Mouse (Mus musculus): Measurements from ENCODE around the gene Sprr4. TPM values are rescaled to one million over a fixed set of nuclear protein-coding genes. Genes with fewer than 3 reads are reported as not detected.
"Not testable (repeated sequence)": the region's sequence is repeated elsewhere in the genome, so short reads cannot be mapped to it uniquely, and the experiment has no call there.

Sprr4 gene
- total RNA-seq (2022) = not detected

DNA sequence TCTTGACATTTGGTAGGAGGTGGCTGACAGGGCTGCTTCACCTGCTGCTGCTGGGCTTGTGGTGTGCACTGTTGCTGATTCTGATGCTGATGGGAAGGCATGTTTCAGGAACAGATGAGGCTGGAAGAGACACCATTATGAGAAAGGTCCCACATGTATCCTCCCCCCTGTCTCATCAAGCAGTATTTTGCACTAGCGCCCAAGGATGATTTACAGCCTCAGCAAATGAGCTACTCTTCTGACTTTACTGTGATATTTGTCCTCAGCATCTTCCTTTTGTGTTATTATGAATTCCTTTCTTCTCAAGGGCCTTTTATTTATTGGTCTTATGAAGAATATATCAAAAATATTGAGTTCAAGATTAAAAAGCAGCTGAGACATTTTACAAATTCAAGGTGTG, at the start of gene Sprr4:
Gene Sprr4, minus strand, starts transcription at position 101 of the 400 bp plus-strand sequence.
- DNase-seq (ENCODE audit: low spot score in 2 of 2) = no peak

DNA sequence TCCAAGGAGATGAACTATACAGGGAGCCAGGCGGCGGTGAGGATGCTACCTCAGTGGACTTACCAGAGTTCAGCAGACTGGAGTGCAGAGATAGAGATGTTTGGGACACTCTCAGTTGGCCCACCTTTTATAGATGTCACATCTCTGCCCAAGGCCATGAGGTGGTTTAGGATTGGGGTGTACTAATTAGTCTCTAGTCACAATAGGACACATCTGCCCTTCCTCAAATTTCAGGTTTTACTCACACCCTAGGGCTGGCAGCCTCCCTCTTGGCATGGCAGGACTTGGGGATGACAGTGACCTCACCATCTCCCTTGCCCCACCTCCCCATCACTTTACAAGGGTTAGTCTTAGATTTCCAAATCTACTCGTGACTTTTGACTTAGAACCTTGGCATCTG, 34.1 kb upstream of the Sprr4 start, which contains the start of gene 2310046K23Rik:
Gene 2310046K23Rik, minus strand, starts transcription at position 101 of the 400 bp plus-strand sequence.
- no peak for DNase-seq (ENCODE audit: low spot score in 2 of 2)

DNA sequence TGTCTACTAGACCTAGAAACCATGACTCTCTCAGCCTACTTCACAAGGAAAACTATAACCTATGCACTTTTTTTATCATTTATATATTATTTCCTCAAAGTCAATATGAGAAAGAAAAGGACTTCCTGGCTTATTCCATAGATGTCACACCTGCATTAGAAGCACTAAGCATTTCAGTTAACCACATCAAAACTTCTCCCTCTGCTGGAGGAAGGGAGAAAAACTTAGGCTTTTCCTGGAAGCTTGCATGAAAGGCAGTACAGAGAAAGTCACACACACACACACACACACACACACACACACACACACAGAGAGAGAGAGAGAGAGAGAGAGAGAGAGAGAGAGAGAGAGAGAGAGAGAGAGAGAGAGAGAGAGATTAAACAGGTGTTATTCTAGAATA, 12.0 kb upstream of the Sprr4 start:
- DNase-seq (ENCODE audit: low spot score in 2 of 2) = no peak

DNA sequence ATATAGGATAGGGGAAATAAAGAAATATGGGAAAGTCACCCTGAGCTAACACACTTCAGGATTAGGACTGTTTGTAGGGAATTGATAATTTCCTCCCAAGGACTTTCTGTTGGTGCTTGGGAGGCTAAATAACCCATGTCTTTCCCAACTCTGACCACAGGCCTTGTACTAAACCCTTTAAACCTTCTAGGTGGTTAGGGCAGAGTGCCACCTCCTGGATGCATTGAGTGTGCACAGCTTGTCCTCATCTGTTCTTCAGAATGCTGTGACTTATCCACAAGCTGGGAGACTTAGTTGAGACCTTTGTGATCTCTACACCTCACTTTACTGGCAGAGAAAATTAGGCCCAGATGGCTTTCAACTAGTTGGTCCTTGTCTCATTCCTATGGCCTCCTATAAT, 10.5 kb upstream of the Sprr4 start:
- no peak for DNase-seq (ENCODE audit: low spot score in 2 of 2)

DNA sequence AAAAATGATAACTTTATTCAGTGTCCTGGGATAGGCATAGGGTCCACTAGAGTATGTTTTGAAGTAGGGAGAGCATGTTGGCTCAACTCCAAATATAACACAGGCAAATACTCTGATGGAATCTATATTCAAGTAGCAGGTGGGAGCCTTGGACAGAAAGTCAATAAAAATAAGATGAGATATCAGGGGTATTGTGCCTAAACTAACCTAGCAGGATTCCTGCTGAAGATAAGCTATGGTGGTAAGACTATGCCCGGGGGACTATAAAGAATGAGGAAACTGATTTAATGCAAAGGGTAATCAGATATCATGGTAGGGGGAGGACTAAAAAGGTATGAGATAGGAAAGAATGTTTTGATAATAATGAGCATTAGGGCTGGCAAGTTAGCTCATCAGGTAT, 7.9 kb upstream of the Sprr4 start:
- no peak for DNase-seq (ENCODE audit: low spot score in 2 of 2)

DNA sequence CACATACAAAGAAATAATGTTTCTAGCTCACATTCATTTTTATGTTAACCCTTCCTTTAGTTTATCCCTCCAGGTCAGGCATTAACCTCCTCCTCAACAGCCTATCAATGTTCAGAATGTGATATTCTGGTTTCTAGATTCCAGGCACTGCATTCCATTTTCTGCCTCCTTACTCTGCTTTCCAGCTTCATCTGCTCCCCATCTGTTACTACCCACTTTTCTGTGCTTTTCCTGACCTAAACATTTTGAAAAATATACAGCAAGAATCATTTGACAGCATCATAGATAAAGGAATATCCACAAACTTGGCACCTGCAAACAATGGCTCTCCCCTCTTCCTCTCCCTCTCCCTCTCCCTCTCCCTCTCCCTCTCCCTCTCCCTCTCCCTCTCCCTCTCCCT, 3.2 kb upstream of the Sprr4 start:
- DNase-seq (ENCODE audit: low spot score in 2 of 2) = no peak

DNA sequence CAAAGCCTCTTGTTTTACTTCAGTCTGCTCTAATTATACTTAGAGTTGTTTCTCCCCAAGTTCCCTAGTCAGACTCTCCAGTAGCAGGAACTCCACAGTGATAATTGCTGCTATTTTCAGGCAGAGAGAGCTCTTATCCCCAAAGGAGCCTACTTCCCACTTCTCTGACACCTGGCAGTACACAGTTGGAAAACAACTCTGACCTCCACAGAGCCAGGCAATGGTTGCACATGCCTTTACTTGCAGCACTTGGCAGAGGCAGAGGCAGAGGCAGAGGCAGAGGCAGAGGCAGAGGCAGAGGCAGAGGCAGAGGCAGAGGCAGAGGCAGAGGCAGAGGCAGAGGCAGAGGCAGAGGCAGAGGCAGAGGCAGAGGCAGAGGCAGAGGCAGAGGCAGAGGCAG, 10.0 kb downstream of the Sprr4 start:
- DNase-seq (ENCODE audit: low spot score in 2 of 2) = not testable (repeated sequence)

DNA sequence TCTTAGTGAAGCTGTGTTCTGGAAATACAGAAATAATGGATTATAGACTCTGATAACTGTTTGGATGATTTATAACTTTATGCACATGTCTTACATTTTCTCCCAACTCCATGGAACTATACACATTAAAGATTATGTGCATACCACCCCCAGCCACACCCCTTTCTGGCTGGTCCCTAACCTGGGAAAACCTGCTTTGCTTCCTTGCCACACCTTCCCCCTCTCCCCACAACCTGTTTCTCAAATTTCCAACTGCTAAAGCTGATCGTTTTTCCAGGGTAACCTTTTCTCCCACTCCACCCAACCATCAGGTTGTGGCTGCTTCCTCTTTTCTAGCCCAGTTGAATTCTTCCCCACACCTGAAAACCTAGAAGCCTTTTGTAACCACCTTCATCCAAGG, 14.0 kb downstream of the Sprr4 start:
- DNase-seq (ENCODE audit: low spot score in 2 of 2) = no peak

DNA sequence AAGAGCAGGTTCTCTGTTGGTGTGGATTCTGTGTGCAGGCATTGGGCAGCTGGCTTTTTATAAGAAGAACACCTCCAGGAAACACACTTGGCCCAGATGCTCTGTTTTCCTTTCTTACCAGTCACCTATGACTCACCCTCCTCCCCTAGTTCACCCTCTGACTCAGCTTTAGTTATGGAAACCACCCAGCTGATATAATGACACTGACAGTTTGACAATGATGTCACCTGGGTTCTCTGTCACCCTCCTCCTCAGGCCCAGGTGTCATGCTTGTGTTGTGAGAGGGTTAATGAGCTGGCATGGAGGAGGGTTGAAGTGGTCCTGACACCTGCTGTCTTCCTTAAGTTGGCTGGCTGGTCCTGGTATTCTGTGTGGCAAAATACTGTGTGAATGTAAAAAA, 14.4 kb downstream of the Sprr4 start, which contains the start of gene Sprr1a:
Gene Sprr1a, minus strand, starts transcription at position 33 of the 400 bp plus-strand sequence.
- DNase-seq (ENCODE audit: low spot score in 2 of 2) = no peak

DNA sequence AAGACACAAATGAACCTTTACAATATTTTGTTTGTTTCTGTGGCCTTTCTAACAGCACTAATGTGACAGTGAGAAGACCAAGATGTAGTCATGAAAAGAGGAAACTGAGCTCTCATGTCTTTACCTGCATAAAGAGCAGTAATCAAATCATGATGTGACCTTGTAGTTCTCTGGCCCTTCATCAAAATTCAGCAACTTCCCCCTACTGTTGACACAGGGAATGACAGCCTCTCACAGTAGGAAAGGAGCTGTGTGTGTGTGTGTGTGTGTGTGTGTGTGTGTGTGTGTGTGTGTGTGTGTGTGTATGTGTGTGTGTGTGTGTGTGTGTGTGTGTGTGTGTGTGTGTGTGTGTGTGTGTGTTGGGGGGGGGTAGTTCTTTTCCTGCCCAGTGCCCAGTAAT, 19.0 kb downstream of the Sprr4 start:
- DNase-seq (ENCODE audit: low spot score in 2 of 2) = not testable (repeated sequence)

DNA sequence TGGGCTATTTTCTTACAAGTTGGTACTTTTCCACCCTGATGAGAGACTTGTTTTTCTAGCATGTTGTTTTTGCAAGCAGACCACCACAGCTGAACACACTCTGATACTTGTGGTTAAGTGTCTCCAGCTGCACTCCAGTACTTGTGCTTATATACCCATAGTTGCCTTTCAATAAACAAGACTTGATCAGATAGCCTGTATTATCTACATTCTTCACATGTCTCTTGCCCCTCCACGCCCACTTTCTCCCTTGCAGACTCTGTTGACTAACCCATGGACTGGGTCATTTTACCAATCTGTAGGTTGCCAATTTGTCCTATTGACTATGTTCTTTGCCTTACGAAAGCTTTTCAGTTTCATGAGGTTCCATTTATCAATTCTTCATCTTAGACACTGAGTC, 30.2 kb downstream of the Sprr4 start:
- no peak for DNase-seq (ENCODE audit: low spot score in 2 of 2)

DNA sequence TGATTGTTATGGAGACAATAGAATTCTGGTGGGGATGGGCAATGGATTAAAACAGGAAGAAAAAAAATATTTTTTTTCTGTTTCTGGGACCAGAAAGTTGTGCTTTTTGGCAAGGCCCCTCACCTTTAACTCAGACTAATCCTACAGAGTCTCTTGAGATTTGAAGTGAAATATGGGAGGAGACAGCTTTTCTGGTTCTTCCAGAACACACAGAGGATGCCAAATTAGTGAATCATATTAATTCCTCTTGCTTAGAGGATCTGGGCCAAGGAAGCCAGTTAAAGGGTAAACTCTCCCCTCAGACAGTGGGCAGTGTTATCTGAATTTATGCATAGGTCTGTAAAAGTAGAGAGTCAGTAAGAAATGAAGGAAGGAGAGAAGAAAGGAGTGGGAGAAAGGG, 32.9 kb downstream of the Sprr4 start:
- no peak for DNase-seq (ENCODE audit: low spot score in 2 of 2)

DNA sequence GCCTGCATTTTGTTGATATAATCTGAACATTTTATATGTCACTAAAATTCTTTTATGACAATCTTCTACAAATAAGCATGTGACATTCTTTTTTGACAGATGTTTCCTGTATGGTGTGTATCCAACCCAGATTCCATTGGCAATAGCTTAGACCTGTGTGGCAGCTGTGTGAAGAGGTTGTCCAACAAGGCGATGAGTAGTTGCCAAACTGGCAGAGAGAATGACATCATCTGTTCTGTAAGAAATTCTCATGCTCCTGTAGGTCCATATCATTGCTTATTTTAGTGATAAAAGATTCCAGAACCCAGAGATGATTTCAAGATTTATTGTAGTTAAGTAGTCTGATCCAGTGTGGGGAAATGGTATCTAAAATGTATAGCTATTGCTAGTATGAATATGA, 33.7 kb downstream of the Sprr4 start:
- DNase-seq (ENCODE audit: low spot score in 2 of 2) = no peak

DNA sequence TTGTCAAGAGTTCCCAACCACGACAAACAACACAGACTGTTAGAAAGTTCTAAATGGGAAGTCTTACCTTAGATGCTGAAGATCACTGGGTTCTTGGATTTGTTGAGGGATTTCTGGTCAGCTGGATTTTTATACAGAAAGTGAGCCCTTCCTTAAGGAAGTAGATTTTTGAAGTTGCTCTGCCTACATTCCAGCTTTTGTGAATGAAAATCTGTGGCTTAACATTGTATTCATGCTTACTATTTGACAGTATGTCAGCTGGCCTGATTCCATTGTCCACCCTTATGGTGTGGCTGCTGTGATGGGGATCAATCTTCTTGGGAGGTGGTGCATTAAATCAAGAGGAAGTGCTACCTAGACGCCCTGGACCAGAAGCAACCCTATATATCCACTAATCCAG, 41.7 kb downstream of the Sprr4 start, which contains the start of gene Sprr3:
Gene Sprr3, minus strand, starts transcription at position 101 of the 400 bp plus-strand sequence.
- no peak for DNase-seq (ENCODE audit: low spot score in 2 of 2)

DNA sequence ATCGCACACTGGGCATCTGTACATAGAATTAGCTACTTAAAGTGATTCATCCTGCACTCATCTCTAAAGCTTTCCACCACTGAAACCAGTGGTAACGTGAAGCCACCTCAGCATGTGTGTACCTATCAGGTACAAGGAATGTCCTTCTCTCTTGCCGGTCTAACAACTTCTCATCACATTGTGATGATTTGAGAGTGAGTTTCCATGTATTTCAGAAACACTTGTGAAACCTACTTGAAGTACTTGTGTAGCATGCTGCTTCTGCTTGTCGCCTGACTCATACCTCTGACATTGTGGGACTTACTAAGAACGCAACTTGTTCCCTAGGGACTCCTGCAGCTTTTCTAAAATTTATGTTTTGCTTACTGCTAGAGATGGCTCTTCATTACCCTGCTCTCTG, 45.1 kb downstream of the Sprr4 start:
- no peak for DNase-seq (ENCODE audit: low spot score in 2 of 2)

Other genes with a start within 250 kb of the Sprr4 start
- not detected for gene Sprr2a3, start 215.1 kb downstream of the Sprr4 start, total RNA-seq (2022)
- not detected for gene Sprr2b, start 183.9 kb downstream of the Sprr4 start, total RNA-seq (2022)
- gene Sprr2d, start 161.4 kb downstream of the Sprr4 start, total RNA-seq (2022) = not detected
- gene Sprr2e, start 148.3 kb downstream of the Sprr4 start, total RNA-seq (2022) = not detected
- not detected for gene Sprr2f, start 135.3 kb downstream of the Sprr4 start, total RNA-seq (2022)
- not detected for gene Sprr2h, start 114.8 kb downstream of the Sprr4 start, total RNA-seq (2022)
- not detected for gene Sprr2i, start 92.5 kb downstream of the Sprr4 start, total RNA-seq (2022)
- not detected for gene Sprr2j-ps, start 82.4 kb downstream of the Sprr4 start, total RNA-seq (2022)
- gene Gm9774, start 71.1 kb downstream of the Sprr4 start, total RNA-seq (2022) = 1 to 10 TPM in 3 of 4 experiments, not detected in 1; 2.3 to 3.3 (median 3.2) TPM
- gene Sprr2k, start 67.9 kb downstream of the Sprr4 start, total RNA-seq (2022) = not detected
- gene Sprr1b, start 61.7 kb downstream of the Sprr4 start, total RNA-seq (2022) = not detected
- gene Sprr3, start 41.8 kb downstream of the Sprr4 start, total RNA-seq (2022) = not detected
- not detected for gene Sprr1a, start 14.6 kb downstream of the Sprr4 start, total RNA-seq (2022)
- not detected for gene 2310046K23Rik, start 34.0 kb upstream of the Sprr4 start, total RNA-seq (2022)
- not detected for gene Ivl, start 73.2 kb upstream of the Sprr4 start, total RNA-seq (2022)
- not detected for gene Smcp, start 88.5 kb upstream of the Sprr4 start, total RNA-seq (2022)
- gene 2210017I01Rik, start 107.0 kb upstream of the Sprr4 start, total RNA-seq (2022) = not detected
- gene Lce6a, start 121.2 kb upstream of the Sprr4 start, total RNA-seq (2022) = not detected
- gene Lce1a1, start 147.8 kb upstream of the Sprr4 start, total RNA-seq (2022) = not detected
- gene Lce1b, start 156.4 kb upstream of the Sprr4 start, total RNA-seq (2022) = not detected
- gene Lce1a2, start 169.8 kb upstream of the Sprr4 start, total RNA-seq (2022) = not detected
- gene Lce1c, start 178.8 kb upstream of the Sprr4 start, total RNA-seq (2022) = not detected
- gene Lce1d, start 186.7 kb upstream of the Sprr4 start, total RNA-seq (2022) = not detected
- not detected for gene Lce1e, start 208.6 kb upstream of the Sprr4 start, total RNA-seq (2022)
- not detected for gene Lce1f, start 219.9 kb upstream of the Sprr4 start, total RNA-seq (2022)
- not detected for gene Gm38119, start 238.6 kb upstream of the Sprr4 start, total RNA-seq (2022)

Measured in left cerebral cortex, adult 8-10 months (tissue).